Mouse (Mus musculus): ENCODE results near the gene Arpc4. TPM values are rescaled to one million over a fixed set of nuclear protein-coding genes. Genes with fewer than 3 reads are reported as not detected.

The Arpc4 gene
- polyA plus RNA-seq, 1 experiment from 2014 or later, result 230 TPM

DNA sequence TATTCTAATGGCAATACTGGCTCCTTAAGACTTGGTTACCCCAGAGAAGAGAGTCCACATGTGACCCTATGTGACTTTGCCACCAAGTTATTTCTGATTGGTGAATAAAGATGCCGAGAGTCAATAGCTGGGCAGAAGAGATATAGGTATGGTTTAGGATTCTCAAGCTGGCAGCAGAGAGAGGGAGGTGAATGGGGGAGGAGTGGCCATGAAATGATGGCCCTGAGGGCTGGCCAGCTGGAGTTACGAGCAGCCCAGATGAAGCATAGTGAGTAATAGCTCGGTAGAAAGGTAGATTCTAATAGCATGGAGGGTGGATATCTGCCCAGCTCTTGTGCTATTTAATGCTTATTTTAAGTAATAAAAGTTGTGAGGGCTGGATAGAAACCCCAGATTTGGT lies 25.1 kb upstream of the Arpc4 start:
- no peaks in the 10 kb centered on the region for H3K27me3 ChIP-seq (ENCODE audit: control insufficient read depth, insufficient read depth, low read length)
- no peaks in the 10 kb centered on the region for H3K9me3 ChIP-seq (ENCODE audit: control insufficient read depth, low read depth, low read length)
- H3K9ac ChIP-seq (replicated peaks; ENCODE audit: low read depth, low read length), result no peak overlapping the region
- no peak overlapping the region for H3K27ac ChIP-seq (ENCODE audit: low read length)
- no peak overlapping the region for H3K4me2 ChIP-seq (replicated peaks; ENCODE audit: low read depth, low read length)
- H3K4me1 ChIP-seq (ENCODE audit: control insufficient read depth, insufficient read depth, low read length), result 0 out of 2 replicates have a peak, but pooled peaks cover 3% of the 10 kb centered on the region
- ATAC-seq (ENCODE audit: insufficient number of reproducible peaks, insufficient read depth, low FRiP score, low read depth), result no peak
- WGBS, result 80% methylated on average over 3 of the region's 3 CpGs
- H3K36me3 ChIP-seq (ENCODE audit: control insufficient read depth, insufficient read depth, low read length), result no peaks in the 10 kb centered on the region
- H3K4me3 ChIP-seq (ENCODE audit: low read depth, low read length), result no peak overlapping the region

DNA sequence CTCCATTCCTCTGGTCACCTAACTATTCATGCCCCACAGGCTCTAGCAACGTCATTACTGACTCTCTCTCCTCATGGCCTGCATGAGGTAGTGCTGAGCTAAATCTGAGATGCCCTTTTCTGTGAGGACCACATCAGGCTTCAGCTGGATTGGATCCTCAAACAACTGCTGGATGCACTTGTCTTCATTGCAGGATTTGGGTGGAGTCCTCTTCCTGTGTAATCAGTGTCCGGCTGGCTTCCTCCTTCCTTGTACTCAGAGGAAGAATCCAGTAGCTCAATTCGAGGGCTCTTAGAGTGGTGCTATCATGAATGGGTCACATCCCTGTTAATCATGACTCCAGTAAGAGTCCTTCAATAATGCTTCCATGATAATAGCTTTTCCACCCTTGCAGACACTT lies 24.2 kb upstream of the Arpc4 start:
- no peaks in the 10 kb centered on the region for H3K27me3 ChIP-seq (ENCODE audit: control insufficient read depth, insufficient read depth, low read length)
- H3K9me3 ChIP-seq (ENCODE audit: control insufficient read depth, low read depth, low read length), result no peaks in the 10 kb centered on the region
- WGBS, result 70% methylated on average over 3 of the region's 3 CpGs
- ATAC-seq (ENCODE audit: insufficient number of reproducible peaks, insufficient read depth, low FRiP score, low read depth), result no peak
- H3K27ac ChIP-seq (ENCODE audit: low read length), result no peak overlapping the region
- H3K4me1 ChIP-seq (ENCODE audit: control insufficient read depth, insufficient read depth, low read length), result 0 out of 2 replicates have a peak, but pooled peaks cover 3% of the 10 kb centered on the region
- no peak overlapping the region for H3K4me2 ChIP-seq (replicated peaks; ENCODE audit: low read depth, low read length)
- H3K4me3 ChIP-seq (ENCODE audit: low read depth, low read length), result no peak overlapping the region
- H3K36me3 ChIP-seq (ENCODE audit: control insufficient read depth, insufficient read depth, low read length), result no peaks in the 10 kb centered on the region
- H3K9ac ChIP-seq (replicated peaks; ENCODE audit: low read depth, low read length), result no peak overlapping the region

DNA sequence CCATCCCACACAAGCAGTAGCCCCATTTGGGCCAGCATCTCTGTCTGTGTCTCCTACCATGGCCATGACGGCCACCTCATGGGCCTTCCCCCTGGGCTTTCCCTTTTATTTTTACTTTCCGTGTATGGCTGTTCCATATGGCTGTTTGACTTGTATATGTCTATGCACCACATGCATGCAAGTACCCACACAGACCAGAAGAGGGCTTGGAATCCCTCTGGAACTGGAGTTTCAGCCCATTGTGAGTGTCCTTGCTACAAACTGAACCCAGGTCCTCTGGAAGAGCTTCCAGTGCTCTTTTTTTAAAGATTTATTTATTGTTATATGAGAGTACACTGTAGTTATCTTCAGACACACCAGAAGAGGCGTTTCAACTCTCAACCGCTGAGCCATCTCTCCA lies 16.4 kb upstream of the Arpc4 start:
- Histone ChIP-seq H3K4me2 (replicated peaks; ENCODE audit: low read depth, low read length) (no peak overlapping the region), H3K36me3 (ENCODE audit: control insufficient read depth, insufficient read depth, low read length) (no peaks in the 10 kb centered on the region), H3K27me3 (ENCODE audit: control insufficient read depth, insufficient read depth, low read length) (no peaks in the 10 kb centered on the region), H3K9me3 (ENCODE audit: control insufficient read depth, low read depth, low read length) (no peaks in the 10 kb centered on the region), H3K27ac (ENCODE audit: low read length) (no peak overlapping the region), H3K4me3 (ENCODE audit: low read depth, low read length) (no peak overlapping the region), H3K9ac (replicated peaks; ENCODE audit: low read depth, low read length) (no peak overlapping the region), H3K4me1 (ENCODE audit: control insufficient read depth, insufficient read depth, low read length) (no peaks in the 10 kb centered on the region)
- WGBS, result 73% methylated on average over 4 of the region's 4 CpGs
- ATAC-seq (ENCODE audit: insufficient number of reproducible peaks, insufficient read depth, low FRiP score, low read depth), result no peak

GRCm38 (mm10) chr6:113362241-113362640 lies 15.7 kb upstream of the Arpc4 start:
- no peaks in the 10 kb centered on the region for H3K9me3 ChIP-seq (ENCODE audit: control insufficient read depth, low read depth, low read length)

GRCm38 (mm10) chr6:113364518-113365135 lies 13.3 kb upstream of the Arpc4 start:
- Histone ChIP-seq H3K4me2 (replicated peaks; ENCODE audit: low read depth, low read length) (no peak overlapping the region), H3K4me1 (ENCODE audit: control insufficient read depth, insufficient read depth, low read length) (no peaks in the 10 kb centered on the region), H3K9me3 (ENCODE audit: control insufficient read depth, low read depth, low read length) (no peaks in the 10 kb centered on the region), H3K36me3 (ENCODE audit: control insufficient read depth, insufficient read depth, low read length) (peaks cover 15% of the 10 kb centered on the region), H3K9ac (replicated peaks; ENCODE audit: low read depth, low read length) (no peak overlapping the region), H3K27me3 (ENCODE audit: control insufficient read depth, insufficient read depth, low read length) (no peaks in the 10 kb centered on the region), H3K4me3 (ENCODE audit: low read depth, low read length) (no peak overlapping the region), H3K27ac (ENCODE audit: low read length) (no peak overlapping the region)
- ATAC-seq (ENCODE audit: insufficient number of reproducible peaks, insufficient read depth, low FRiP score, low read depth), result no peak
- 65% methylated on average over 8 of the region's 8 CpGs for WGBS

More at GRCm38 (mm10) chr6:113362241-113362640, 15.7 kb upstream of the Arpc4 start:
- Histone ChIP-seq H3K4me2 (replicated peaks; ENCODE audit: low read depth, low read length) (no peak overlapping the region), H3K4me1 (ENCODE audit: control insufficient read depth, insufficient read depth, low read length) (no peaks in the 10 kb centered on the region), H3K36me3 (ENCODE audit: control insufficient read depth, insufficient read depth, low read length) (0 out of 2 replicates have a peak, but pooled peaks cover 3% of the 10 kb centered on the region), H3K27ac (ENCODE audit: low read length) (no peak overlapping the region), H3K4me3 (ENCODE audit: low read depth, low read length) (no peak overlapping the region), H3K27me3 (ENCODE audit: control insufficient read depth, insufficient read depth, low read length) (no peaks in the 10 kb centered on the region), H3K9ac (replicated peaks; ENCODE audit: low read depth, low read length) (no peak overlapping the region)
- ATAC-seq (ENCODE audit: insufficient number of reproducible peaks, insufficient read depth, low FRiP score, low read depth), result no peak
- WGBS, result 90% methylated on average over 1 of the region's 1 CpGs

GRCm38 (mm10) chr6:113366639-113367038 lies 11.3 kb upstream of the Arpc4 start:
- ATAC-seq (ENCODE audit: insufficient number of reproducible peaks, insufficient read depth, low FRiP score, low read depth), result no peak
- 92% methylated on average over 6 of the region's 6 CpGs for WGBS
- no peak overlapping the region for H3K9ac ChIP-seq (replicated peaks; ENCODE audit: low read depth, low read length)

GRCm38 (mm10) chr6:113367574-113367973 lies 10.3 kb upstream of the Arpc4 start:
- no peak for ATAC-seq (ENCODE audit: insufficient number of reproducible peaks, insufficient read depth, low FRiP score, low read depth)
- H3K27ac ChIP-seq (ENCODE audit: low read length), result no peak overlapping the region
- H3K9ac ChIP-seq (replicated peaks; ENCODE audit: low read depth, low read length), result no peak overlapping the region
- no peaks in the 10 kb centered on the region for H3K9me3 ChIP-seq (ENCODE audit: control insufficient read depth, low read depth, low read length)
- peaks cover 38% of the 10 kb centered on the region for H3K36me3 ChIP-seq (ENCODE audit: control insufficient read depth, insufficient read depth, low read length)
- H3K27me3 ChIP-seq (ENCODE audit: control insufficient read depth, insufficient read depth, low read length), result no peaks in the 10 kb centered on the region
- H3K4me1 ChIP-seq (ENCODE audit: control insufficient read depth, insufficient read depth, low read length), result no peaks in the 10 kb centered on the region
- no peak overlapping the region for H3K4me3 ChIP-seq (ENCODE audit: low read depth, low read length)
- 100% methylated on average over 1 of the region's 1 CpGs for WGBS
- no peak overlapping the region for H3K4me2 ChIP-seq (replicated peaks; ENCODE audit: low read depth, low read length)

More at GRCm38 (mm10) chr6:113366639-113367038, 11.3 kb upstream of the Arpc4 start:
- Histone ChIP-seq H3K36me3 (ENCODE audit: control insufficient read depth, insufficient read depth, low read length) (peaks cover 30% of the 10 kb centered on the region), H3K4me1 (ENCODE audit: control insufficient read depth, insufficient read depth, low read length) (no peaks in the 10 kb centered on the region), H3K9me3 (ENCODE audit: control insufficient read depth, low read depth, low read length) (no peaks in the 10 kb centered on the region), H3K4me2 (replicated peaks; ENCODE audit: low read depth, low read length) (no peak overlapping the region), H3K27ac (ENCODE audit: low read length) (no peak overlapping the region), H3K4me3 (ENCODE audit: low read depth, low read length) (no peak overlapping the region), H3K27me3 (ENCODE audit: control insufficient read depth, insufficient read depth, low read length) (no peaks in the 10 kb centered on the region)

DNA sequence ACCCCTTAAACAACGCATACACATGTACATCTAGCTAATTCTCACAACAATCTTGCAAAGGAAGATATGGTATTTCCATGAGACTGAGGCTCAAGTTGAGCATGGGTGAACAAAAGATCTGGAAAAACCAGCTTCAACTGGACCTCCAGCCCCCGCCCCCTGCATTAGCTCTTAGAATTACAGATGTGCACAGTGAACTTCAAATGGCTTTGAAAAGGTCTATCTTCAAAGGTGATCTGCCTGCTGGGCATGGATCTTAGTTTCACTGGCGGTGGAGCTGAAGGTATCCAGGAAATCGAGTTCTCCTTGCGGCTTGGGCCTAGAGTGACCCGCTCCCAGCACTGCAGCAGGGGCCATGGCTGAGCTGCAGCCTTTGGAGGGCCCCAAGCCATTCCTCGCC lies 9.8 kb upstream of the Arpc4 start:
- Histone ChIP-seq H3K27ac (ENCODE audit: low read length) (no peak overlapping the region), H3K4me1 (ENCODE audit: control insufficient read depth, insufficient read depth, low read length) (no peaks in the 10 kb centered on the region), H3K9me3 (ENCODE audit: control insufficient read depth, low read depth, low read length) (no peaks in the 10 kb centered on the region), H3K9ac (replicated peaks; ENCODE audit: low read depth, low read length) (no peak overlapping the region), H3K4me2 (replicated peaks; ENCODE audit: low read depth, low read length) (no peak overlapping the region), H3K36me3 (ENCODE audit: control insufficient read depth, insufficient read depth, low read length) (peaks cover 40% of the 10 kb centered on the region), H3K4me3 (ENCODE audit: low read depth, low read length) (no peak overlapping the region), H3K27me3 (ENCODE audit: control insufficient read depth, insufficient read depth, low read length) (no peaks in the 10 kb centered on the region)
- 89% methylated on average over 7 of the region's 7 CpGs for WGBS
- no peak for ATAC-seq (ENCODE audit: insufficient number of reproducible peaks, insufficient read depth, low FRiP score, low read depth)

- H3K27ac ChIP-seq (ENCODE audit: low read length), result no peak overlapping the region
- H3K27me3 ChIP-seq (ENCODE audit: control insufficient read depth, insufficient read depth, low read length), result no peaks in the 10 kb centered on the region
- H3K9me3 ChIP-seq (ENCODE audit: control insufficient read depth, low read depth, low read length), result no peaks in the 10 kb centered on the region
- H3K4me3 ChIP-seq (ENCODE audit: low read depth, low read length), result no peak overlapping the region
- no peak overlapping the region for H3K4me2 ChIP-seq (replicated peaks; ENCODE audit: low read depth, low read length)
- no peak overlapping the region for H3K9ac ChIP-seq (replicated peaks; ENCODE audit: low read depth, low read length)
- 75% methylated on average over 5 of the region's 5 CpGs for WGBS
- H3K4me1 ChIP-seq (ENCODE audit: control insufficient read depth, insufficient read depth, low read length), result no peaks in the 10 kb centered on the region
- ATAC-seq (ENCODE audit: insufficient number of reproducible peaks, insufficient read depth, low FRiP score, low read depth), result no peak
- H3K36me3 ChIP-seq (ENCODE audit: control insufficient read depth, insufficient read depth, low read length), result peaks cover 45% of the 10 kb centered on the region
These were observed 9.3 kb upstream of the Arpc4 start for GRCm38 (mm10) chr6:113368577-113368976.

Measured in stomach, embryonic 14.5 days (tissue).